Mouse (Mus musculus) kidney, adult 18-20 months (tissue): Measurements from ENCODE around the gene Ebp.

Experiments used
- DNase-seq: peaks from one replicate; pipeline ENCODE4 v3.0.0; 2021

Gene Ebp

GRCm38 (mm10) chrX:8193419-8193723 lies at the start of gene Ebp:
Gene Ebp, minus strand, starts transcription at chrX:8193512.
- no peak for DNase-seq

- DNase-seq = no peak
These were observed 45.6 kb upstream of the Ebp start for GRCm38 (mm10) chrX:8238804-8239395.

GRCm38 (mm10) chrX:8236704-8237103 lies 43.4 kb upstream of the Ebp start:
- DNase-seq = no peak

GRCm38 (mm10) chrX:8233602-8234001 lies 40.3 kb upstream of the Ebp start:
- DNase-seq = no peak

- DNase-seq = no peak
These were observed 37.0 kb upstream of the Ebp start for GRCm38 (mm10) chrX:8230272-8230671.

GRCm38 (mm10) chrX:8223473-8223872 lies 30.2 kb upstream of the Ebp start:
- no peak for DNase-seq

GRCm38 (mm10) chrX:8222678-8223421 lies 29.5 kb upstream of the Ebp start:
- DNase-seq = no peak

GRCm38 (mm10) chrX:8222296-8222677 lies 29.0 kb upstream of the Ebp start:
- no peak for DNase-seq

GRCm38 (mm10) chrX:8219651-8220050 lies 26.3 kb upstream of the Ebp start:
- no peak for DNase-seq

- DNase-seq = no peak
These were observed 24.8 kb upstream of the Ebp start for GRCm38 (mm10) chrX:8218114-8218513.

GRCm38 (mm10) chrX:8217383-8217782 lies 24.1 kb upstream of the Ebp start:
- DNase-seq = no peak

- DNase-seq = no peak
These were observed 18.3 kb upstream of the Ebp start for GRCm38 (mm10) chrX:8211490-8212207.

- DNase-seq = no peak
These were observed 16.4 kb upstream of the Ebp start for GRCm38 (mm10) chrX:8209720-8210119.

- DNase-seq = no peak
These were observed 13.9 kb upstream of the Ebp start for GRCm38 (mm10) chrX:8207224-8207623.

- DNase-seq = no peak
These were observed 13.4 kb upstream of the Ebp start for GRCm38 (mm10) chrX:8206694-8207197.

GRCm38 (mm10) chrX:8206015-8206693 lies 12.8 kb upstream of the Ebp start, which contains the start of gene Porcn:
Gene Porcn, minus strand, starts transcription at chrX:8206525.
- DNase-seq = peak; percentile 82

- DNase-seq = no peak
These were observed 12.2 kb upstream of the Ebp start for GRCm38 (mm10) chrX:8205551-8205950.

- DNase-seq = no peak
These were observed 11.8 kb upstream of the Ebp start for GRCm38 (mm10) chrX:8205088-8205487.

- DNase-seq = no peak
These were observed 10.8 kb upstream of the Ebp start for GRCm38 (mm10) chrX:8204076-8204475.

- no peak for DNase-seq
These were observed 9.8 kb upstream of the Ebp start for GRCm38 (mm10) chrX:8203105-8203504.

- peak; percentile 77 for DNase-seq
These were observed 483 bp downstream of the Ebp start for GRCm38 (mm10) chrX:8192640-8193418.

GRCm38 (mm10) chrX:8192126-8192639 lies 1.1 kb downstream of the Ebp start:
- DNase-seq = no peak
